In the genomic region with DNA sequence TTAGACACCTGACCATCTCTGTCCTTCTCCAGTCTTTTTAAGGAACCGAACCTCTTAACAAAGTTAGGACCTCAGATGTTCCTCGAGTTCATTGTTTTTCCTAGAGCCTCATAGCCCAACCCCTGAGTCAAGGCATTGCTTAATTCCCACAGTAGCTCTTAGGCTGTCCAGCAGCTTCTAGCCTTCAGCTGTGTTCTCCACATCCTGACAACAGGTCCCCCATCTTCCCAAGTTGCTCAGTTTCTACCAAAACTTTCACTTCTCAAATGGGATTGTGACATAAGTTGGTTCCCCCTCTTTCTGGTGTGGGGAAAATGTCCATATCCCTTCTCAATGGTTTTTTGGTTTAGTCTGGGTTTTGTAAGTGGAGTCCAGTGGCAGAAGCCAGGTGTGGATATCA, we compare ENCODE assay signal across 26 mouse cellular contexts. TPM values are rescaled to one million over a fixed set of nuclear protein-coding genes. Genes with fewer than 3 reads are reported as not detected.
DNase-seq lines count a peak whose midpoint lies in the region; ATAC-seq lines count a peak whose summit lies in the region.
"Had no signal": no experiment of that assay in that cellular context is flagged by ENCODE, and none has a peak within 500 bp of the region (broad histone marks: within the 10 kb centered on the region; RNA-seq: fewer than 3 reads in every experiment).

No protein-coding gene starts in this region.

- DNase-seq in heart, adult 11 months: peak; percentile 71
- DNase-seq in heart, postnatal 36 days: no peak
- no peak for DNase-seq in spleen, postnatal 4 days (ENCODE audit: low spot score in 2 of 2)
- DNase-seq in frontal cortex, postnatal 25 days (ENCODE audit: low spot score in 2 of 2): no peak
- DNase-seq in adrenal gland, postnatal 14 days: no peak
- DNase-seq: adrenal gland, adult 2 months; adrenal gland, adult 8-10 months; adrenal gland, postnatal 10 days; adrenal gland, postnatal 25 days; adrenal gland, postnatal 36 days; B cell, adult 2 months; cerebellum, adult 11 months; cerebellum, adult 11-12 months; cerebellum, adult 18-20 months had no signal

- ATAC-seq in granulocyte monocyte progenitor cell, adult 5-6 weeks (replicated peaks; ENCODE audit: poor library complexity, severe bottlenecking): peak; percentile 79
- peak; percentile 30 for ATAC-seq in megakaryocyte, adult 5-6 weeks (ENCODE audit: poor library complexity, severe bottlenecking)
- 0 out of 2 replicates have a peak, but pooled peaks have one; percentile 17 for ATAC-seq in megakaryocyte progenitor cell, adult 5-6 weeks (replicated peaks; ENCODE audit: poor library complexity)
- ATAC-seq: activated CD4-positive, CD25-positive, alpha-beta regulatory T cell, adult 4 months; CD4-positive, CD25-positive, alpha-beta regulatory T cell, adult 4 months; Patski had no signal

- intact Hi-C loops in heart, postnatal 36 days (cut with DNase I): no loop called here

RNA-seq across cellular contexts. Expression of a gene that starts 20.0 kb away (rescaled TPM):
- not detected for total RNA-seq in heart, postnatal 36 days (2021)
- not detected in 2 replicates for total RNA-seq in granulocyte monocyte progenitor cell, adult 5-6 weeks (2014; fragmentation: Nextera tagmentation)
- total RNA-seq in granulocyte monocyte progenitor cell, adult 5-6 weeks (2017): not detected in 2 replicates
- not detected in 2 replicates for total RNA-seq in megakaryocyte, adult 5-6 weeks (2015)
- total RNA-seq in megakaryocyte, adult 5-6 weeks (2017): not detected in 2 replicates
- not detected in 2 replicates for total RNA-seq in megakaryocyte progenitor cell, adult 5-6 weeks (2015)
- total RNA-seq in megakaryocyte progenitor cell, adult 5-6 weeks (2017): not detected in 2 replicates
- not detected in 2 replicates for total RNA-seq in adrenal gland, postnatal 14 days (2021)
- total RNA-seq: adrenal gland, adult 18-20 months; adrenal gland, adult 2 months; adrenal gland, adult 8-10 months; adrenal gland, postnatal 25 days; adrenal gland, postnatal 36 days; adrenal gland, postnatal 4 days; ES-E14; MEL had no signal

RNA-seq across cellular contexts. Expression of a gene that starts 30.0 kb away (rescaled TPM):
- not detected for total RNA-seq in heart, postnatal 36 days (2021)
- not detected in 2 replicates for total RNA-seq in granulocyte monocyte progenitor cell, adult 5-6 weeks (2014; fragmentation: Nextera tagmentation)
- not detected in 2 replicates for total RNA-seq in granulocyte monocyte progenitor cell, adult 5-6 weeks (2017)
- not detected in 2 replicates for total RNA-seq in megakaryocyte, adult 5-6 weeks (2015)
- not detected in 2 replicates for total RNA-seq in megakaryocyte, adult 5-6 weeks (2017)
- total RNA-seq in megakaryocyte progenitor cell, adult 5-6 weeks (2015): not detected in 2 replicates
- not detected in 2 replicates for total RNA-seq in megakaryocyte progenitor cell, adult 5-6 weeks (2017)
- total RNA-seq in adrenal gland, postnatal 14 days (2021): not detected in 2 replicates
- total RNA-seq: adrenal gland, adult 18-20 months; adrenal gland, adult 2 months; adrenal gland, postnatal 10 days; adrenal gland, postnatal 25 days; adrenal gland, postnatal 36 days; adrenal gland, postnatal 4 days; CH12.LX; ES-E14; G1E; MEL had no signal

RNA-seq across cellular contexts. Expression of a gene that starts 40.4 kb away (rescaled TPM):
- not detected for total RNA-seq in heart, postnatal 36 days (2021)
- total RNA-seq in granulocyte monocyte progenitor cell, adult 5-6 weeks (2014; fragmentation: Nextera tagmentation): not detected in 2 replicates
- not detected in 2 replicates for total RNA-seq in granulocyte monocyte progenitor cell, adult 5-6 weeks (2017)
- not detected in 2 replicates for total RNA-seq in megakaryocyte, adult 5-6 weeks (2015)
- total RNA-seq in megakaryocyte, adult 5-6 weeks (2017): not detected in 2 replicates
- not detected in 2 replicates for total RNA-seq in megakaryocyte progenitor cell, adult 5-6 weeks (2015)
- not detected in 2 replicates for total RNA-seq in megakaryocyte progenitor cell, adult 5-6 weeks (2017)
- not detected in 2 replicates for total RNA-seq in adrenal gland, postnatal 14 days (2021)
- total RNA-seq: adrenal gland, adult 18-20 months; adrenal gland, adult 2 months; adrenal gland, adult 8-10 months; adrenal gland, postnatal 10 days; adrenal gland, postnatal 25 days; adrenal gland, postnatal 36 days; adrenal gland, postnatal 4 days; CH12.LX; ES-E14; G1E; MEL had no signal

Comparison
In these comparisons a context has a peak if more than half of its experiments do, and no peak if none do; other contexts are left out.
1. ATAC-seq: peak in every context shown above with its lines; median percentile 79 in granulocyte monocyte progenitor cell, adult 5-6 weeks; 30 in megakaryocyte, adult 5-6 weeks; 17 in megakaryocyte progenitor cell, adult 5-6 weeks.